Mouse (Mus musculus) liver, postnatal 0 days (tissue): ENCODE results near the gene Dnajb5. TPM values are rescaled to one million over a fixed set of nuclear protein-coding genes. Genes with fewer than 3 reads are reported as not detected.

Experiments
- ATAC-seq: fragments of 200-750 bp; cut with Nextera tagmentation; 2 replicates; pipeline ENCODE4 v1.8.0; 2017; ENCODE audit warnings: mild to moderate bottlenecking, moderate library complexity
- DNase-seq: peaks from one replicate; pipeline ENCODE4 v3.0.0-alpha.2; 2016
- H3K27ac ChIP-seq: fragments of 300-500 bp; sonication (generic); 2 replicates; pipeline ENCODE4 v1.5.1; 2014; ENCODE audit warnings: antibody characterized with exemption, moderate library complexity, mild to moderate bottlenecking, low read depth
- H3K27me3 ChIP-seq: fragments of 300-500 bp; sonication (generic); 2 replicates; pipeline ENCODE4 v1.6.1; 2014; ENCODE audit warnings: low read length, control low read depth, mixed read lengths; ENCODE audit not compliant: insufficient read depth
- H3K36me3 ChIP-seq: fragments of 300-500 bp; sonication (generic); replicated peaks from 2 replicates; pipeline ENCODE4 v1.6.1; 2014; ENCODE audit warnings: mild to moderate bottlenecking, control low read depth, low read length, moderate library complexity, mixed read lengths; ENCODE audit not compliant: insufficient read depth
- H3K4me1 ChIP-seq: fragments of 300-500 bp; sonication (generic); 2 replicates; pipeline ENCODE4 v1.6.1; 2014; ENCODE audit warnings: antibody characterized with exemption, mild to moderate bottlenecking, control low read depth; ENCODE audit not compliant: insufficient read depth
- H3K4me2 ChIP-seq: fragments of 300-500 bp; sonication (generic); 2 replicates; pipeline ENCODE4 v1.6.1; 2014; ENCODE audit warnings: low read depth, mild to moderate bottlenecking, low read length, moderate library complexity, mixed read lengths
- H3K4me3 ChIP-seq: fragments of 300-500 bp; sonication (generic); 2 replicates; pipeline ENCODE4 v1.5.1; 2014; ENCODE audit warnings: low read depth, low read length
- H3K9ac ChIP-seq: fragments of 300-500 bp; sonication (generic); replicated peaks from 2 replicates; pipeline ENCODE4 v1.6.1; 2014; ENCODE audit warnings: mild to moderate bottlenecking, moderate library complexity
- H3K9me3 ChIP-seq: fragments of 300-500 bp; sonication (generic); 2 replicates; pipeline ENCODE4 v1.6.1; 2016; ENCODE audit warnings: mild to moderate bottlenecking, control low read depth, low read length, mixed read lengths
- CTCF ChIP-seq: sonication (generic); IDR thresholded peaks from 2 replicates; pipeline ENCODE4 v1.5.1; 2016; ENCODE audit warnings: antibody characterized with exemption, low read depth
- EP300 ChIP-seq: IDR thresholded peaks from 2 replicates; pipeline ENCODE4 v1.6.1; 2016; ENCODE audit warnings: antibody characterized with exemption, low read depth, mild to moderate bottlenecking
- WGBS: fragments of 180-500 bp; shearing (Covaris S2); extraction: QIAGEN DNeasy Blood & Tissue Kit; methylation state at CpG from one replicate; pipeline ENCODE4 v1.1.7; 2014; ENCODE audit not compliant: insufficient replicate concordance; 5-methylcytosine and 5-hydroxymethylcytosine counted together
- polyA plus RNA-seq: library from polyadenylated mRNA; unstranded; fragments of >200 nt; fragmentation: Nextera tagmentation; extraction: Ambion mirVana; gene quantifications from 2 replicates; pipeline ENCODE4 v1.2.1, GENCODE M21; 2015

The Dnajb5 gene
- polyA plus RNA-seq, 1 experiment from 2014 or later, result 0.73 TPM

GRCm38 (mm10) chr4:42921536-42921935, 28.1 kb upstream of the Dnajb5 start:
- WGBS, result 76% methylated on average over 2 of the region's 2 CpGs
- no peak for DNase-seq
- H3K27me3 ChIP-seq, result peaks cover 22% of the 10 kb centered on the region
- no peaks in the 10 kb centered on the region for H3K36me3 ChIP-seq
- TF ChIP-seq EP300, result no peak
- peaks cover 3% of the 10 kb centered on the region; the same call in 1 of the 2 replicates for H3K4me1 ChIP-seq
- no peak for ATAC-seq
- no peak overlapping the region for H3K9ac ChIP-seq
- no peak overlapping the region for H3K27ac ChIP-seq
- no peak overlapping the region for H3K4me2 ChIP-seq
- H3K4me3 ChIP-seq, result no peak overlapping the region
- H3K9me3 ChIP-seq, result no peaks in the 10 kb centered on the region

- Histone ChIP-seq H3K27ac (no peak overlapping the region), H3K4me2 (no peak overlapping the region), H3K36me3 (no peaks in the 10 kb centered on the region), H3K4me3 (no peak overlapping the region), H3K9ac (no peak overlapping the region), H3K4me1 (no peaks in the 10 kb centered on the region), H3K9me3 (no peaks in the 10 kb centered on the region), H3K27me3 (peaks cover 19% of the 10 kb centered on the region)
- 64% methylated on average over 6 of the region's 6 CpGs for WGBS
- ATAC-seq (no peak), DNase-seq (no peak)
- no peak for TF ChIP-seq EP300
- no peak for TF ChIP-seq CTCF
These were observed 27.6 kb upstream of the Dnajb5 start for GRCm38 (mm10) chr4:42922056-42922455.

DNA sequence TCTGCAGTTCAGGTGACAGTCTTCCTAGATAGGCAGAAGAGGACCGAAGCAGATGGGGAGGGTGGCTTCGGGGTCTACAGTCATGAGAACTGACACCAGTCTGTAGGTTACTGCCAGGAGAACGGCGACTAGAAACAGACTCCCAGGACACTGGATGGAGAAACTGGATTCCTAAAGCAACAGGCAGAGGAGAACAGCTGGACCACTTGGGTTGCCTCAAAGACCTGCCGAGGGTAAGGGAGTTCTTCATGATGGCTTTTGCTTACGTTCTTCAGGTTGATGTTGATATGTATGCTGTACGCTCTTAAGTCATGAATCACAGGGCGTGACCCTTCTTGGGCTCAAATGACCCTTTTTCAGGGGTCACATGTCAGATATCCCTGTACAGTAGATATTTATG, 27.2 kb upstream of the Dnajb5 start:
- Histone ChIP-seq H3K4me3 (no peak overlapping the region), H3K9ac (no peak overlapping the region), H3K9me3 (no peaks in the 10 kb centered on the region), H3K4me1 (no peaks in the 10 kb centered on the region), H3K27me3 (peaks cover 16% of the 10 kb centered on the region), H3K4me2 (no peak overlapping the region), H3K36me3 (no peaks in the 10 kb centered on the region), H3K27ac (no peak overlapping the region)
- no peak for TF ChIP-seq CTCF
- TF ChIP-seq EP300, result no peak
- 75% methylated on average over 8 of the region's 8 CpGs for WGBS
- DNase-seq (no peak), ATAC-seq (no peak)

DNA sequence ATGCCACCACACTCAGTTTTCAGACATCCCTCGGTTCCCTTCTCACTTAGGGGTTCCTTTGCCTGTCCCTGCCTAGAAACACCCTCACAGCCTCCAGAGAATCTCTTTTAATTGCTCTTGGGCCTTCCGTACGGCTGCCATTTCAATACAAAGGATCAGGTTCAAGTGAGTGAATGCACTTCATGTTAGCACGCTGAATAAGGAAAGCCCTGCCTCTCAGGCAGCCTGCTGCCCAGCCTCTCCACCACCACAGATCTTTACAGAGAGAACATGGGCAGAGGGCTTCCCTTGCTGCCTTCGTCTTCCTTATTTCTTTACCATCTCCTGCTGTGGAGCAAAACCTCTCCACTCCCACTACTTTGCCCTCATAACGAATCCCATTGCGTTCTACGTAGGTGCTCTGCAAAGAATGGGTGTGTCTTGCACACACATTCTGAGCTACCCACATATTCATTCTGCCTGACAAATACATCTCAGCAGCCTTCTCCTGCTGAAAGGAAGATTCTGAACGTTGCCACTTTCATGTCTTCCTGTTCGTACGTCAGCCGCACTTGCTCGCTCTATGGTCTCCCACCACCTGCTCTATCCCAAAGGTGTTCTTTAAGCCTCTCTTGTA, 25.4 kb upstream of the Dnajb5 start:
- DNase-seq (no peak), ATAC-seq (no peak)
- no peak for TF ChIP-seq CTCF
- H3K27me3 ChIP-seq, result no peaks in the 10 kb centered on the region
- no peak overlapping the region for H3K4me3 ChIP-seq
- 71% methylated on average over 13 of the region's 13 CpGs for WGBS
- H3K4me1 ChIP-seq, result no peaks in the 10 kb centered on the region
- no peaks in the 10 kb centered on the region for H3K9me3 ChIP-seq
- no peak overlapping the region for H3K4me2 ChIP-seq
- no peak overlapping the region for H3K9ac ChIP-seq
- no peaks in the 10 kb centered on the region for H3K36me3 ChIP-seq
- no peak overlapping the region for H3K27ac ChIP-seq

- Histone ChIP-seq H3K9ac (no peak overlapping the region), H3K4me1 (no peaks in the 10 kb centered on the region), H3K9me3 (no peaks in the 10 kb centered on the region), H3K27ac (no peak overlapping the region), H3K27me3 (no peaks in the 10 kb centered on the region), H3K36me3 (no peaks in the 10 kb centered on the region), H3K4me3 (no peak overlapping the region), H3K4me2 (no peak overlapping the region)
- no peak for ATAC-seq
- TF ChIP-seq EP300 (no peak), CTCF (peak; percentile 53)
- 72% methylated on average over 5 of the region's 5 CpGs for WGBS
- no peak for DNase-seq
These were observed 21.4 kb upstream of the Dnajb5 start for GRCm38 (mm10) chr4:42928209-42928608.

DNA sequence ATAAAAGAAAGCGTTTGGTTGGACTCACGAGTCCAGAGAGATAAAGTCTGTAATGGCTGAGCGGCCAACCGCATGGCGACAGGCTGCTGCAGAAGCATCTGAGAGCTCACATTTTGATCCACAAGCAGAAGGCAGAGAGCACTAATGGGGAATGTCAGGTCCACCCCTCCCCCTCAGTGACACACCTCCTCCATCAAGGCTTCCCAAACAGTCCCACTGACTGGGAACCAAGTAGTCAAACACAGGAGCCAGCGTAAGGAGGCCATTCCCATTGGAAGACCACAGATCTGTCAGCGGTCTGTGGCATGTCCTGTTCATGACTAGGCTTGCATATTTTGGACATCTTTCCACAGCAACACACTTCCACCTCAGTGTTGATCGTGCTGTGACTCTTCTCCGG, 20.7 kb upstream of the Dnajb5 start:
- ATAC-seq, result no peak
- 86% methylated on average over 9 of the region's 9 CpGs for WGBS
- DNase-seq, result no peak

More for the DNA sequence above, 20.7 kb upstream of the Dnajb5 start:
- H3K4me1 ChIP-seq, result 0 out of 2 replicates have a peak, but pooled peaks cover 2% of the 10 kb centered on the region
- TF ChIP-seq CTCF (no peak), EP300 (no peak)
- no peaks in the 10 kb centered on the region for H3K9me3 ChIP-seq
- H3K27ac ChIP-seq, result no peak overlapping the region
- H3K4me2 ChIP-seq, result no peak overlapping the region
- H3K27me3 ChIP-seq, result peaks cover 2% of the 10 kb centered on the region; the same call in 1 of the 2 replicates
- no peaks in the 10 kb centered on the region for H3K36me3 ChIP-seq
- no peak overlapping the region for H3K4me3 ChIP-seq
- no peak overlapping the region for H3K9ac ChIP-seq
